Mouse (Mus musculus): ENCODE results near the gene Fam181a.

The Fam181a gene

GRCm38 (mm10) chr12:103310744-103311267 lies at the start of gene Fam181a:
Fam181a (plus strand) TSS chr12:103310975.
- no peak for DNase-seq (ENCODE audit: low read depth)

- no peak for DNase-seq (ENCODE audit: low read depth)
Observed at GRCm38 (mm10) chr12:103262017-103262865, 48.5 kb upstream of the Fam181a start.

GRCm38 (mm10) chr12:103266605-103267004 lies 44.2 kb upstream of the Fam181a start:
- DNase-seq (ENCODE audit: low read depth): no peak

- no peak for DNase-seq (ENCODE audit: low read depth)
Observed at GRCm38 (mm10) chr12:103272176-103272575, 38.6 kb upstream of the Fam181a start.

GRCm38 (mm10) chr12:103273051-103273450 lies 37.7 kb upstream of the Fam181a start:
- no peak for DNase-seq (ENCODE audit: low read depth)

- no peak for DNase-seq (ENCODE audit: low read depth)
Observed at GRCm38 (mm10) chr12:103273732-103274131, 37.0 kb upstream of the Fam181a start.

- no peak for DNase-seq (ENCODE audit: low read depth)
Observed at GRCm38 (mm10) chr12:103276422-103276821, 34.4 kb upstream of the Fam181a start.

GRCm38 (mm10) chr12:103281491-103281890 lies 29.3 kb upstream of the Fam181a start:
- peak; percentile 17 for DNase-seq (ENCODE audit: low read depth)

- peak; percentile 6 for DNase-seq (ENCODE audit: low read depth)
Observed at GRCm38 (mm10) chr12:103281912-103282311, 28.9 kb upstream of the Fam181a start.

GRCm38 (mm10) chr12:103282936-103283335 lies 27.8 kb upstream of the Fam181a start:
- DNase-seq (ENCODE audit: low read depth): no peak

- DNase-seq (ENCODE audit: low read depth): no peak
Observed at GRCm38 (mm10) chr12:103283411-103283810, 27.4 kb upstream of the Fam181a start.

- DNase-seq (ENCODE audit: low read depth): no peak
Observed at GRCm38 (mm10) chr12:103287276-103287675, 23.5 kb upstream of the Fam181a start.

GRCm38 (mm10) chr12:103292366-103292765 lies 18.4 kb upstream of the Fam181a start:
- no peak for DNase-seq (ENCODE audit: low read depth)

- no peak for DNase-seq (ENCODE audit: low read depth)
Observed at GRCm38 (mm10) chr12:103296292-103296691, 14.5 kb upstream of the Fam181a start.

GRCm38 (mm10) chr12:103300493-103300892 lies 10.3 kb upstream of the Fam181a start:
- no peak for DNase-seq (ENCODE audit: low read depth)

GRCm38 (mm10) chr12:103301645-103302044 lies 9.1 kb upstream of the Fam181a start:
- peak; percentile 69 for DNase-seq (ENCODE audit: low read depth)

- DNase-seq (ENCODE audit: low read depth): no peak
Observed at GRCm38 (mm10) chr12:103302960-103303359, 7.8 kb upstream of the Fam181a start.

- DNase-seq (ENCODE audit: low read depth): no peak
Observed at GRCm38 (mm10) chr12:103306224-103306623, 4.6 kb upstream of the Fam181a start.

GRCm38 (mm10) chr12:103306720-103307119 lies 4.1 kb upstream of the Fam181a start:
- peak; percentile 6 for DNase-seq (ENCODE audit: low read depth)

GRCm38 (mm10) chr12:103311921-103312320 lies 1.1 kb downstream of the Fam181a start:
- no peak for DNase-seq (ENCODE audit: low read depth)

- DNase-seq (ENCODE audit: low read depth): no peak
Observed at GRCm38 (mm10) chr12:103313274-103313673, 2.5 kb downstream of the Fam181a start.

- no peak for DNase-seq (ENCODE audit: low read depth)
Observed at GRCm38 (mm10) chr12:103313871-103314639, 3.3 kb downstream of the Fam181a start.

Data from NIH3T3 (cell line).